7 mouse cellular contexts compared by ENCODE assay signal in genomic region chr19:5195417-5196035, GRCm38 (mm10).
DNase-seq lines count a peak whose midpoint lies in the region; ATAC-seq and TF ChIP-seq lines count a peak whose summit lies in the region.

No protein-coding gene starts in this region.

- peak; percentile 38 for DNase-seq in neural tube, embryonic 11.5 days (ENCODE audit: low spot score)
- peak; percentile 82 for DNase-seq in ZHBTc4 (ENCODE audit: low read depth, low spot score)
- DNase-seq in cerebellum, postnatal 25 days, result peak; percentile 33 to 66
- peak; percentile 27 to 38 for DNase-seq in heart, postnatal 36 days
- DNase-seq in left cerebral cortex, postnatal 4 days, result peak; percentile 30
- DNase-seq in spleen, adult 2 months (ENCODE audit: low read depth in 1 of 2, low spot score in 2 of 2), result peak; percentile 41 to 59

- no peak overlapping the region for H3K27ac ChIP-seq in neural tube, embryonic 11.5 days (ENCODE audit: low read depth, low read length)
- no peak overlapping the region for H3K27ac ChIP-seq in neural tube, embryonic 15.5 days (replicated peaks)
- H3K27ac ChIP-seq in spleen, adult 2 months (ENCODE audit: insufficient read depth, low read length), result no peak overlapping the region

- intact Hi-C loops in heart, postnatal 36 days (cut with DNase I), result loop anchor here (1.0 to 5.0 kb wide), 2 partner anchors 77 to 152 kb away; partner anchors contain the start of gene Cst6
- intact Hi-C loops in left cerebral cortex, postnatal 4 days (cut with DNase I), result no loop called here

- 57% methylated on average over 7 of the region's 7 CpGs for WGBS in neural tube, embryonic 11.5 days
- whole genome bisulfite sequencing in neural tube, embryonic 15.5 days, result 54% methylated on average over 7 of the region's 7 CpGs
- 60% methylated on average over 7 of the region's 7 CpGs for WGBS in spleen, adult 2 months

- no peak overlapping the region for H3K4me2 ChIP-seq in neural tube, embryonic 11.5 days (ENCODE audit: low read depth)
- H3K4me2 ChIP-seq in neural tube, embryonic 15.5 days, result no peak overlapping the region

- H3K4me1 ChIP-seq in neural tube, embryonic 11.5 days (ENCODE audit: control insufficient read depth, insufficient read depth, low read length), result no peaks in the 10 kb centered on the region
- peaks cover 7% of the 10 kb centered on the region; the same call in 1 of the 2 replicates for H3K4me1 ChIP-seq in neural tube, embryonic 15.5 days
- no peaks in the 10 kb centered on the region for H3K4me1 ChIP-seq in spleen, adult 2 months (ENCODE audit: control insufficient read depth, insufficient read depth, insufficient read length)

- no peak overlapping the region for H3K9ac ChIP-seq in neural tube, embryonic 11.5 days (ENCODE audit: low read length)
- no peak overlapping the region for H3K9ac ChIP-seq in neural tube, embryonic 15.5 days (replicated peaks)

- ATAC-seq in neural tube, embryonic 11.5 days (ENCODE audit: insufficient read depth, low FRiP score, low TSS enrichment), result no peak
- ATAC-seq in neural tube, embryonic 15.5 days (ENCODE audit: low FRiP score), result no peak

- H3K4me3 ChIP-seq in neural tube, embryonic 11.5 days (ENCODE audit: low read depth, low read length), result no peak overlapping the region
- H3K4me3 ChIP-seq in neural tube, embryonic 15.5 days (replicated peaks), result no peak overlapping the region
- no peak overlapping the region for H3K4me3 ChIP-seq in spleen, adult 2 months (ENCODE audit: extremely low read depth, insufficient read depth, insufficient read length)

- TF ChIP-seq POLR2A in spleen, adult 2 months (IDR thresholded peaks at IDR 0.05; ENCODE audit: low read depth, low read length), result no peak

- no peaks in the 10 kb centered on the region for H3K36me3 ChIP-seq in neural tube, embryonic 11.5 days (ENCODE audit: control insufficient read depth, insufficient read depth, low read length)
- no peaks in the 10 kb centered on the region for H3K36me3 ChIP-seq in neural tube, embryonic 15.5 days
- no peaks in the 10 kb centered on the region for H3K36me3 ChIP-seq in spleen, adult 2 months (ENCODE audit: control insufficient read depth, insufficient read depth, low read length)

- peak; percentile 37; the same call in 1 of the 2 replicates for TF ChIP-seq CTCF in spleen, adult 2 months (IDR thresholded peaks at IDR 0.05; ENCODE audit: extremely low read depth, insufficient read depth, insufficient read length, insufficient replicate concordance)

- H3K9me3 ChIP-seq in neural tube, embryonic 11.5 days (ENCODE audit: control insufficient read depth, low read length), result no peaks in the 10 kb centered on the region
- H3K9me3 ChIP-seq in neural tube, embryonic 15.5 days (replicated peaks), result no peaks in the 10 kb centered on the region

- no peaks in the 10 kb centered on the region for H3K27me3 ChIP-seq in neural tube, embryonic 11.5 days (ENCODE audit: control insufficient read depth, insufficient read depth, low read length)
- no peaks in the 10 kb centered on the region for H3K27me3 ChIP-seq in neural tube, embryonic 15.5 days (replicated peaks)
- H3K27me3 ChIP-seq in spleen, adult 2 months (ENCODE audit: control insufficient read depth, insufficient read depth, low read length), result no peaks in the 10 kb centered on the region

Comparison
In these comparisons a context has a peak if more than half of its experiments do, and no peak if none do; other contexts are left out.
1. DNase-seq: peak in every context shown above with its lines; median percentile 82 in ZHBTc4; 50 in spleen, adult 2 months; 50 in cerebellum, postnatal 25 days; 38 in neural tube, embryonic 11.5 days; 32 in heart, postnatal 36 days; 30 in left cerebral cortex, postnatal 4 days.